Mouse (Mus musculus): ENCODE data around the gene Erc2. TPM values are rescaled to one million over a fixed set of nuclear protein-coding genes. Genes with fewer than 3 reads are reported as not detected.

Gene Erc2
- total RNA-seq, 2 experiments from 2014 or later: 5.0 to 8.5 TPM

- DNase-seq (ENCODE audit: low spot score in 2 of 2): no peak
Measured at GRCm38 (mm10) chr14:27759982-27760381, 137.8 kb downstream of the Erc2 start.

- DNase-seq (ENCODE audit: low spot score in 2 of 2): no peak
Measured at GRCm38 (mm10) chr14:27775367-27775766, 153.1 kb downstream of the Erc2 start.

- no peak for DNase-seq (ENCODE audit: low spot score in 2 of 2)
Measured at GRCm38 (mm10) chr14:27778503-27778902, 156.3 kb downstream of the Erc2 start.

GRCm38 (mm10) chr14:27778982-27779701 is 156.9 kb downstream of the Erc2 start:
- no peak for DNase-seq (ENCODE audit: low spot score in 2 of 2)

DNA sequence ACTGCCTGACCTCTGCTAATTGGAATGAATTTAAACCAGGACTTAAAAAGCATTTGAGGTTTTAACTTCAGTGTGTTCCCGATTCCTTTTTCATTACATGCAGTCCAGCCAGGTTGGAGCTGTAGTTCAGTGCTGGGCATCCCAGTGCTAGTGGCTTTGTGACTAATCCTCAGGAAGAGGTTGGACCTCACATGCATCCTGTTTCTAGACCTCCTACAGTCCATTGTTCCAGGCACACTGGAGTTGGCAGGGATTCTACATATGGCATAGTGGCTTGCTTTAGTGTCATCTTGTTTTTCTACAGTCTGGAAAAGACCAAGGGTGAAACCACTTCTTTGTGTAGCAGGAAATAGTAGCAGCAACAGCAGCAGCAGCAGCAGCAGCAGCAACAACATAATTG is 159.0 kb downstream of the Erc2 start:
- no peak for DNase-seq (ENCODE audit: low spot score in 2 of 2)

GRCm38 (mm10) chr14:27784826-27785225 is 162.6 kb downstream of the Erc2 start:
- no peak for DNase-seq (ENCODE audit: low spot score in 2 of 2)

GRCm38 (mm10) chr14:27785562-27785961 is 163.3 kb downstream of the Erc2 start:
- no peak for DNase-seq (ENCODE audit: low spot score in 2 of 2)

DNA sequence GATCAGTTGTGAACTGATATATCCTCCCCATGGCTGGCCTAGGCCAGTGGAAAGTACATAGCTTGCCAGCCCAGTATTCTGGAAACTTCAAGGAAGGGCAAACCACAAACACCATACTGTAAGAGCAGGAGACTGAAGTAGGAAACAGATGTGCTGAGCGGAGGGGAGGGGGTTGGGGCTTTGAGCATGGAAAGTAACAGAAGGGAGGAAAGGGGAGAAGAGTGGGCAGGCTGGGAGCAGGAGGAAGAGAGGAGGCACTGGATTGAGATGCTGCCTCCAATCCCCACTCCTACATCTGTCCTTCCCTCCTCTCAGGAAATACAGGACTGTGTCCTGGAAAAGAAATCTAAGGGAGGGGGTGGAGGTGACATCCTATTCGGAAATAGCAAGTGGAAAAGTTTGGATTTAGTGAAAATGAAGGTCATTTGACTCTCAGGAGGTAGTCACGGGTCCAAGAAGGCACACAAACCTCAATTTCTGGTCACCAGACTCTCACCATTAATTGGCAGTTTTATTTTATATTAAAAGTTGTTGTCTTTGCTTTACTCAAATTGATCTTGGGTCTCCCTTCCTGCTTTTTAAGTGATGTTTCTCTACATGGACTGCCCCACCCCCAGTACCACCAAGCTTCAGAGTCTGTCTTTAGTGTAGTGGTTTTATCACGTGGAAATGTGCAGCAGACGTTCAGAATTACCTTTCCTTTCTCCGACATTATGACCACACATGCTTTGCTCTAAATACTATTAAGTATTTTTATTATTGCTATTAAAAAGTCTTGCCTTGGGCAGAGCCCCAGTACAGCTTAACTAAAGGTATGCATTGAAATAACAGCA is 167.1 kb downstream of the Erc2 start:
- DNase-seq (ENCODE audit: low spot score in 2 of 2): no peak

DNA sequence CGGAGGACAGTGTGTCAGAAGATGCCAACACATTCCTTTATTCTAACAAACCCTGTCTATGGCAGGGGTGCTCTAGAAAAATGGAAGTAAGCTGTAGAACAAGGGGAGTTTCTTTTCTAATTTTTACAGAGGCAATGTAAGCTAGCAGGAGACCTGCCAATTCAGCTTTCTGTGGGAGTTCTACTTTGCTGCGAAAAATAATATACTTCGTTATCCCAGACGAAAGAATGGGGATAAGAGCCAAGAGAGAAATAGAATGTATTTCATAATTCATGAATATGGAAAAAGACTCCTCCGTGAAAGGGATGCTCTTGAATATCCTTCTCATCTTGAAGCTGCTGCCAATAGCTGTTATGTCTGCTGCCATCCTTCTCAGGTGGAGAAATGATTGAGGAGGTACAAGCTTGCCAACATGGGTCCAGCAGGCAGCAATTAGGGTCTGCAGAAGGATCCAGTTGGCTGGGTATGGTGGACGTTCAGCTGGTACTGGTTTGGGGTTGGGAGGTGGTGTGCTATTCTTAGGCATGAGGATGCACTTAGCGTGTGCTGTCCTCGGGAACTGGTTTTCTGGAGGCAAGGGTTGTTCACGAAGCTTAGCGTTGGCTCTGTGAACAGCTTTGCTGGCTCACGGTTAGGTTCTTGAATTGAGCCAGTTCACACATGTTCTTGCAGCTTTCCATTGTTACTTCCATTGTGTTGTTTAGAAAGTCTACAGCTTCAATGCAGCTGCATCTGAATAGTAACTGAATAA is 176.1 kb downstream of the Erc2 start:
- DNase-seq (ENCODE audit: low spot score in 2 of 2): no peak

DNA sequence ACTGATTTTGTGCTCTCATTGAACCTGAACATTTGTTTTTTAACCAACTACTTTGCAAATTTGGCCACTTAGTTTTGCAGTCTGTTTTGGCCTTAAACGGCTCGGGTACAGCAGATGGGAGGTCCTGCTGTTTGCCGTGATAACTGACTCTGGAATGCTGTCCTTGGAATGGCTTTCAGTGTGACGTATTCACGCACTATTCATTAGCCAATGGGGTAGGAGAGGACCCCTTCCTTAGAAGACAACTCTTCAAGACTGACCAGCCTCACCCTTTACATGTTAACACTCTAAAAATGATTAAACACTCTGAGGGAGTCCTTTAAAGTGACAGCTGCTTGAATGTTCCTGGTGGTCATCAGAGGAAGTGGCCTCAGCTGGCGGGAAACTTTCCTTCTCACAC is 178.5 kb downstream of the Erc2 start:
- no peak for DNase-seq (ENCODE audit: low spot score in 2 of 2)

DNA sequence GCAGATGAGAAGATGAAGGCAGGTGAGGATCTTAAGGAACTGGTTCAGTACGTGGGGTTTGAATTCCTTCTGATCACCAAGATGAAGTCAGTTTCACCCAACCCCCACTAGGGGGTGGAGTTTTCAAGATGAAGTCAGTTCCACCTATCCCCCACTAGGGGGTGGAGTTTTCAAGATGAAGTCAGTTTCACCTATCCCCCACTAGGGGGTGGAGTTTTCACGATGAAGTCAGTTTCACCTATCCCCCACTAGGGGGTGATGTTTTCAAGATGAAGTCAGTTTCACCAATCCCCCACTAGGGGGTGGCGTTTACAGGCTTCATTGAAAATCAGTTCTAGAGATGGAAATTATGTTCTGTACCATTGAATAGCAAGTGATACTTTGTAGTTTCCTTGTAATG is 181.7 kb downstream of the Erc2 start:
- DNase-seq (ENCODE audit: low spot score in 2 of 2): no peak

GRCm38 (mm10) chr14:27805064-27805463 is 182.8 kb downstream of the Erc2 start:
- DNase-seq (ENCODE audit: low spot score in 2 of 2): no peak

- peak; percentile 43 to 61 for DNase-seq (ENCODE audit: low spot score in 2 of 2)
Measured at GRCm38 (mm10) chr14:27808080-27808479, 185.9 kb downstream of the Erc2 start.

DNA sequence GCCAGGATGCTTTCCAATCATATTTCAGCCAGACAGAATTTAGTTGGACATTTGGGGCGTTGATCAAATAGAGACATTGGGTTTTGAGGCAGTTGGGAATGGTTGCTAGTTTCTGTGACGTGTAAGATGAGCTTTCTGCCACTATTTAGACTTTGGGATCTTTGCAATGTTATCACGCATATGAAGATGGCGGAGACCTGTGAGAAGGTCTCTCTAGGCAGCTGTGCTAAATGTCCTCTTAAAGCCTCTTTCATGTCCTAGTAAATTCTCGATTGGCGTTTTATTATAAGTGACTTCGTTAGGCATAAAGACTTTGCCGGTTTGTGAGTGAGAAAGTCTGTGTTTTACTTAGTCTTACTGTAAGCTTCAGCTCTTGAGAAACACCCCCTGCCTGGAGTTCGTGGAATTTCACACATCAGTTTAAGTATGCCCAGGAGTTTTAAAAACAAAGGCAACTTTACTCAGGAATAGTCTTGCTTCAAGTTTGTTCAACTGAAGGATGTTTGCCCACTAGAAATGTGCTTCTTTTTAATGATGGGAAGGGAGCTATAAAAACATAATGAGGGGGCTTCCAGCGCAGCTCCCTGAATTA is 186.4 kb downstream of the Erc2 start:
- no peak for DNase-seq (ENCODE audit: low spot score in 2 of 2)

DNA sequence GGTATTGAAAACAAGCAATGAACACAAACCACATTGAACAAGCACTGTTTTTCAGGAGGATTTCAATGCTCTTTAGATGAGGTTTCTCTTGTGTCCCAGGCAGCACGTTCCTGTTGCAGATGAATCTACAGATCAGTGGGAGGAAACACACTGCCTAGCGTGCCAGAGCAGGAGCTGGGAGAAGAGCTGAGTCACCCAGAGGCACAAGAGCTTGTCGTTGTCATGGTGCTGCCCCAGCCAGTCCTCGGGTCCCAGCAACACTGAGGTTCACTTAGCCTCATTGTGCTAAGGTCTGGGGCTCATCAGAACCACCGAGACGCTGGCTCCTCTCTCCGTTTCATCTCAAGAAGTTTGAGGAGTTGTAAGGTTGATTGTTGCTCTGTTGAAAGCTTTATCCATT is 188.6 kb downstream of the Erc2 start:
- no peak for DNase-seq (ENCODE audit: low spot score in 2 of 2)

DNA sequence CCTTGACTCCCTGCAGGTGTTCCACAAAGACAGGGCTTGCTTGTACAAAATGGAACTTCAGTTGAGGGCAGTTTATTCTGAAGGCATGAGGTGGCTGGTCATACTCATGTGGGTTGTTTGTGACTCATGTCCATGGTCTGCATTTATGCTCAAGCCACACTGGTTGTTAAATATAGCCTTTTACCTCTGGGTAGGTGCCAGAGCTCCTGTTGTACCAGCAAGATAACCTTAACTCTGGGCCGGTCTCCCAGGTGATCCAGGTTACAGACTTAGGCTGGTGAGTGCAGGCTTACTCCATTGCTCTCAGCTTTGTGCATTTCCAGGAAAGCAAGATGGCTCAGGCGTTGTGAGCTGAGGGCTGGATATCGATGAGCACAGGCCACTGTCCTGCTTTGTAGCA is 189.4 kb downstream of the Erc2 start:
- no peak for DNase-seq (ENCODE audit: low spot score in 2 of 2)

GRCm38 (mm10) chr14:27815739-27816138 is 193.5 kb downstream of the Erc2 start:
- DNase-seq (ENCODE audit: low spot score in 2 of 2): no peak

DNA sequence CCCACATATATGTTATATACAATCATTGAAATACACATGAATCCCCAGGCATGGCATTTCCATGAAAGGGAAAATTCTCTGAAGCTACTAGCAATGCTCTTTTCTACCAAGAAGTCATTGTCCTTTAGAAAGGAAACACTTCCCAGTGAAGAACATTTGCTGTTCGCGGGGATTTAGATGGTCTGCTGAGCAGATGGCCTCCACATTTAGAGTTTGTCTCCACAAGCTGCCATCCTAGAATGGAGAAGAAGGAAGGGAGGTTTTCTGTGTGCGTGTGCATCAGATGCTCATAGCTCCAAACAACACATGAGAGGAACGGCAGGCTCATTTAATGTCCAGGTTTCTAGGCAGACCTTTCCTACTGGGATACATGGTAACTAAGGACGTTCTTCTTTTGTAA is 196.8 kb downstream of the Erc2 start:
- no peak for DNase-seq (ENCODE audit: low spot score in 2 of 2)

DNA sequence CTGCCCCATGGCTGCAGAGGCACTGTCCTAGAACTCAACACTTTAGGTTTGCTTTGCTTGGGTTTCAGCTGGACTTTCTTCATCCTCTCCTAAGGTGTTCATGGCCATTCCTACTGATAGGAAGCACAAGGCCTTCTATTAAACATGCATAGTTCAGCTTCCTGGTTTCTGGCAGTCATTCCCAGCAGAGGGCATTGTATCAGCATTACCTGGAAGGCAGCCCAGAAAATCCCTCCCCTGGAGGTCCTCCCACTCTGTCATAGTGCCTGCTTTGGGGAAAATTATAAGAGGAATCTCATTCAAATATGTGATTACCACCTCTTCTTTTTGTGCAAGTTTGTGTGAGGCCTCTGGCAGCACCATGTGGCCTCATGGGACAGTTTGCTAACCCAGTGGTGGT is 199.6 kb downstream of the Erc2 start:
- DNase-seq (ENCODE audit: low spot score in 2 of 2): no peak

- DNase-seq (ENCODE audit: low spot score in 2 of 2): no peak
Measured at GRCm38 (mm10) chr14:27822566-27822965, 200.3 kb downstream of the Erc2 start.

DNA sequence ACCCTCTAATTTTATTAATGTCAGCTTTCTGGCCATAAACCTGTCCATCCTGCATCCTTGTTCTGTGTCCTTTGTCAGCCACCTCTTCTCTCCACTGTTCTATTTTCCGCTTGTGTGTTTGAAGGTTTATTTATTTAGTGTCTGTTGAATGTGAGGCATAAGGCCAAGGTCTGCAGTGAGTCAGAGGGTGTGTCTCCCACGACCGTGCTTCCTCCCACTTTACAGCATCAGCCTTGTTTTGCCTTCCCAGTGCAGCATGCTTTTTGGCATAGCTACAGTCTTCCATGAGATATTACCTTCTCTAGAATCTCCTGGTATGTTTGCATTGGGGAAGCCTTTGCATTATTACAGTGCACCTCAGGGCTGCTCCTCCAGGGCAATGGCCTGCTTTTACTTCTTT is 200.8 kb downstream of the Erc2 start:
- peak in 1 of 2 experiments; percentile 43 for DNase-seq (ENCODE audit: low spot score in 2 of 2)

All from adrenal gland, adult 18-20 months (tissue).